Mouse (Mus musculus) midbrain, embryonic 15.5 days (tissue): Measurements from ENCODE around the gene Gm49450. TPM values are rescaled to one million over a fixed set of nuclear protein-coding genes. Genes with fewer than 3 reads are reported as not detected.
"Not testable (repeated sequence)": the region's sequence is repeated elsewhere in the genome, so short reads cannot be mapped to it uniquely, and the experiment has no call there.

Source experiments
- ATAC-seq: fragments of 200-750 bp; cut with Nextera tagmentation; replicated peaks from 2 replicates; pipeline ENCODE4 v1.8.0; 2017; ENCODE audit warnings: moderate TSS enrichment
- H3K27ac ChIP-seq: fragments of 300-500 bp; sonication (generic); 2 replicates; pipeline ENCODE4 v1.5.1; 2015; ENCODE audit warnings: mild to moderate bottlenecking, inconsistent platforms
- H3K27me3 ChIP-seq: fragments of 300-500 bp; sonication (generic); replicated peaks from 2 replicates; pipeline ENCODE4 v1.6.1; 2015; ENCODE audit warnings: inconsistent platforms
- H3K36me3 ChIP-seq: fragments of 300-500 bp; sonication (generic); replicated peaks from 2 replicates; pipeline ENCODE4 v1.6.1; 2015; ENCODE audit warnings: inconsistent platforms
- H3K4me1 ChIP-seq: fragments of 300-500 bp; sonication (generic); 2 replicates; pipeline ENCODE4 v1.6.1; 2015; ENCODE audit warnings: inconsistent platforms
- H3K4me2 ChIP-seq: fragments of 300-500 bp; sonication (generic); 2 replicates; pipeline ENCODE4 v1.6.1; 2015; ENCODE audit warnings: inconsistent platforms, mild to moderate bottlenecking, moderate library complexity
- H3K4me3 ChIP-seq: fragments of 300-500 bp; sonication (generic); 2 replicates; pipeline ENCODE4 v1.5.1; 2015; ENCODE audit warnings: mild to moderate bottlenecking, inconsistent platforms
- H3K9ac ChIP-seq: fragments of 300-500 bp; sonication (generic); 2 replicates; pipeline ENCODE4 v1.6.1; 2015; ENCODE audit warnings: mild to moderate bottlenecking, inconsistent platforms
- H3K9me3 ChIP-seq: fragments of 300-500 bp; sonication (generic); 2 replicates; pipeline ENCODE4 v1.6.1; 2016; ENCODE audit warnings: inconsistent platforms
- WGBS: fragments of 180-500 bp; shearing (Covaris S2); methylation state at CpG from one replicate; pipeline ENCODE4 v1.1.7; 2015; ENCODE audit warnings: mixed read lengths; 5-methylcytosine and 5-hydroxymethylcytosine counted together
- polyA plus RNA-seq: library from polyadenylated mRNA; unstranded; fragments of >200 nt; fragmentation: Nextera tagmentation; extraction: Ambion mirVana; gene quantifications from 2 replicates; pipeline ENCODE4 v1.2.1, GENCODE M21; 2015

Gene Gm49450
- polyA plus RNA-seq, 1 experiment from 2014 or later = not detected

- Histone ChIP-seq H3K9ac (no peak overlapping the region), H3K9me3 (no peaks in the 10 kb centered on the region), H3K4me1 (peaks cover 57% of the 10 kb centered on the region), H3K36me3 (no peaks in the 10 kb centered on the region), H3K27me3 (no peaks in the 10 kb centered on the region), H3K27ac (peak overlapping the region; percentile 96), H3K4me2 (no peak overlapping the region), H3K4me3 (no peak overlapping the region)
- 49% methylated on average over 6 of the region's 6 CpGs for WGBS
- no peak for ATAC-seq
These were observed 28.7 kb upstream of the Gm49450 start for GRCm38 (mm10) chr15:98982100-98982499.

DNA sequence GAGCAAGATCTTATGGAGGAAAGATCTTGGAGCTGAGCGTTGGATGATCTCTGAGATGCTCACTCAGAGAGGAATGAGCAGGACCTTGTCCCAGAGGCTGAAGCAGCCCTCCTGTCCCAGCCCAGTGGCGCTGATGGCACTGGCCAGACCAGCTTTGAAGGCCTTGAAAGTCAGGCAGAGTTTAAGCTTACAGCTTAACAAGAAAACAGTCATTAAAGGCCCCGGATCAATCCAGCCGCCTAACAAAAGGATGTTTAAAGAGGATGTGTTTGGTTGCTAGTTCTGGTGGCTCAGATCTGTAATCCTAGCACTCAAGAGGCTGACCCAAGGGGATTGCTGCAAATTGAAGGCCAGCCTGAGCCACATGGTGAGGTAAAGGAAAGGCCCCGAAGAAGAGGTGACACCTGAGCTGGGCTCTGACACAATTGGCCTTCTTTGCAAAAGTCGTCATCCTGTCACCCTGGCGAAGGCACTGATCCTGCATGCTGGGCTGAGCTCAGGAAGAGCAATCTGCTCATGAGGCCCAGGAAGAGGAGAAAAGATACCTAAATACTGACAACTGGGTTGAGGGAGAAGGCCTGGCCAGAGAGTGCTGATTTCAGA, 26.8 kb upstream of the Gm49450 start:
- H3K9ac ChIP-seq = no peak overlapping the region
- peaks cover 55% of the 10 kb centered on the region for H3K4me1 ChIP-seq
- no peak overlapping the region for H3K4me2 ChIP-seq
- H3K27me3 ChIP-seq = no peaks in the 10 kb centered on the region
- no peaks in the 10 kb centered on the region for H3K9me3 ChIP-seq
- no peak for ATAC-seq
- 27% methylated on average over 7 of the region's 7 CpGs for WGBS
- H3K27ac ChIP-seq = peak overlapping the region; percentile 92
- no peak overlapping the region for H3K4me3 ChIP-seq
- H3K36me3 ChIP-seq = no peaks in the 10 kb centered on the region

DNA sequence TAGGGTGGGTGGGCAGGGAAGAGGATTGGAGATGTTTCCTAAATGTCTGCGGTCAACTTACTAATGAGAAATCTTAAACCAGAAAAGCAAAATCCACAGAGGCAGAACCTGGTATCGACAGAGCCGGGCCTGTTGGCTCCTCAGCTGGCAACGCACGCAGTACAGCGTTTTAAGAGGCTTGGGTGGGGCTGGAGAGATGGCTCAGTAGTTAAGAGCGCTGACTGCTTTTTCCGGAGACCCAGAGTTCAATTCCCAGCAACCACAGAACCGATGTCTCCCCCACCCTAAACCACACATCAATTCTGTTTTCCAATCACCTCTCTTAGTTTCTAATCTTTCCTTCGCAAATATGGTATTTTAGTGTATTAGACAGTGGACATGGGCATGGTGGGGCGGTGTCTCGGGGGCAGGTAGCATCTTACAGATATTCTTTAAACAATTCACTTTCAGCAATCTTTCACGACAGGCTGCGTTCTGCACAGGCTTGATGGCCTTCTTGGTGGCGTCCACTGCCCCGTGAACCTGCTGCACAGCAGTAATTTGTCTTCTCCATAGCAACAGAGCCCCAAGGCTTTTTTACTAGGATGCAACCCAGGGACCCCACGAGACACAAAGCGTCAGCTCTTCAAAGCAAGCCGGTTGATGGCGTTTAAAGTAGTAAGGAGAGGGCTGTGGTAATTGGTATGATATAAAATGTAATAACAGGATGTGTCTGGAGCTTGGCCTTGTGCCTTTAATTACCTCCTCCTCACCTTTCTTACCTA, 25.2 kb upstream of the Gm49450 start:
- Histone ChIP-seq H3K9ac (peak overlapping the region; percentile 30; the same call in 1 of the 2 replicates), H3K36me3 (no peaks in the 10 kb centered on the region), H3K4me3 (peak overlapping the region; percentile 22; the same call in 1 of the 2 replicates), H3K4me1 (peaks cover 55% of the 10 kb centered on the region), H3K4me2 (peak overlapping the region; percentile 49), H3K27ac (peak overlapping the region; percentile 92), H3K9me3 (no peaks in the 10 kb centered on the region), H3K27me3 (no peaks in the 10 kb centered on the region)
- 29% methylated on average over 20 of the region's 20 CpGs for WGBS
- ATAC-seq = no peak

GRCm38 (mm10) chr15:98977759-98978408, 24.5 kb upstream of the Gm49450 start:
- Histone ChIP-seq H3K27ac (peak overlapping the region; percentile 92), H3K36me3 (no peaks in the 10 kb centered on the region), H3K9ac (peak overlapping the region; percentile 30; the same call in 1 of the 2 replicates), H3K4me2 (peak overlapping the region; percentile 49), H3K4me1 (peaks cover 55% of the 10 kb centered on the region), H3K4me3 (peak overlapping the region; percentile 22), H3K9me3 (no peaks in the 10 kb centered on the region), H3K27me3 (no peaks in the 10 kb centered on the region)
- WGBS = 14% methylated on average over 14 of the region's 14 CpGs
- peak; percentile 83 for ATAC-seq

GRCm38 (mm10) chr15:98976763-98977758, 23.7 kb upstream of the Gm49450 start:
- Histone ChIP-seq H3K36me3 (no peaks in the 10 kb centered on the region), H3K27ac (peak overlapping the region; percentile 92), H3K9me3 (no peaks in the 10 kb centered on the region), H3K4me1 (peaks cover 56% of the 10 kb centered on the region), H3K27me3 (no peaks in the 10 kb centered on the region), H3K9ac (peak overlapping the region; percentile 30; the same call in 1 of the 2 replicates), H3K4me3 (peak overlapping the region; percentile 22), H3K4me2 (peak overlapping the region; percentile 49)
- 52% methylated on average over 21 of the region's 21 CpGs for WGBS
- ATAC-seq = no peak

DNA sequence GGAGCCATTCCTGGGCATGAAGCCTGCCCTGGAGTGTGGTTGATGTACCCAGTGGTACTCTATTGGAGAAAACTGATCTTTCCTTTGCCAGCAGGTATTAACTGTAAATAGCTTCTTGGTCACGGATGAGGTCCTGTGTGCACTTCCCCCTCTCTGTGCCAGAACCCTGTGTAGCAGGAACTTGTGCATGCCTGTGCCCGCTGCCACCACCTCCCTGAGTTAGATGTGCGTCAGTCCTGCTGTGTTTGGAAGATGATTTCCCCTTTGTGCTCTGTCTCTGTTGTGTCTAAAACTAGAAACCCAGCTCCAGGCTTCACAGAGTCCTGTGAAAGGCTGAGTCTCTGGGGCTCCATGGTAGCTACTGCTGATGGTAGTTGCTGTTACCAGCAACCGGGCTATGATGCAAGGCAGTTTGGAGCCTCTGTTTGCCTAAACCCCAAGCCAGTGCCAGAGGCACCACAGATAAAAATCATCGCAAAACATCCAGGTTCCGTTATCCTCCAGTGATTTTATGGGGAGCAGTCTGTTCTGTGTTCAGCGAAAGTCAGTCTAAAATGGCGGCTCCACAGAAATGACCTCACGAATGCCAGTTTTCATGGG, 19.8 kb upstream of the Gm49450 start:
- 76% methylated on average over 9 of the region's 9 CpGs for WGBS
- no peak overlapping the region for H3K4me3 ChIP-seq
- H3K36me3 ChIP-seq = no peaks in the 10 kb centered on the region
- no peaks in the 10 kb centered on the region for H3K27me3 ChIP-seq
- no peak for ATAC-seq
- peak overlapping the region; percentile 97 for H3K27ac ChIP-seq
- no peak overlapping the region for H3K9ac ChIP-seq
- H3K9me3 ChIP-seq = no peaks in the 10 kb centered on the region
- H3K4me2 ChIP-seq = no peak overlapping the region
- peaks cover 70% of the 10 kb centered on the region for H3K4me1 ChIP-seq

DNA sequence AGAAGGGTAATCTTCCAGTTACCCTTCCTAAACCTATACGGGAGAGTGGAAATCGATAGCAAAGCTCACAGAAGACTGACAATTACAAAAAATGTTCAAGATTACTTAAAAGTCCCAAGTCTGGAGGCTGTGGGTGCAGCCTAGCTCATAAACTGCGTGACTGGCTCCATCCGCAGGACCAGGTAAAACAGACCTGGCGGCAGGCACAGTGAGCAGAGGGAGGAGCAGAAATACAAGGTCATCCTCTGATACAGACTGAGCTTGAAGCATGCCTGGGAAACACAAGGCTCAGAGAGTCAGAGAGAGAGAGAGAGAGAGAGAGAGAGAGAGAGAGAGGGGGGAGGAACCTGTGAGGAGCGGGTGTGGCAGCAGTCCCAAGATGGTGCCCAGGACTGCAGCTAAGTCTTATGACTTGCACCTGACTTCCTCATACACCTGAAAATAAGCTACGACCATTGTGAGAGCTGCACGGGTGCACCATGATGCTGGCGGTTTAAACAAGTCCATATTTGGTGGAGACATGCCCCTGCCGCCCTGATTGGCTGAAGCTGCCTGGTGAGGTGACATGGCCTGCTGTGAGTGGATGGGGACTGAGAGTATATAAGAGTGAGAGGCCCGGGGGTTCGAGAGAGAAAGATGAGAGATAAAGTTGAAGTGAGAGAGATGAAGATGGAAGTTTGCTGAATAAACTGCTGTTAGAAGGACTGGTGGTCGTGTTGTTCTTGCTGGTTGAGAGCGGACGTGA, 18.4 kb upstream of the Gm49450 start:
- 36% methylated on average over 15 of the region's 15 CpGs for WGBS
- peak overlapping the region; percentile 97 for H3K27ac ChIP-seq
- not testable (repeated sequence) for H3K9me3 ChIP-seq, H3K27me3 ChIP-seq, H3K36me3 ChIP-seq
- ATAC-seq = peak; percentile 65
- peak overlapping the region; percentile 40 for H3K9ac ChIP-seq
- H3K4me1 ChIP-seq = peaks cover 60% of the 10 kb centered on the region
- peak overlapping the region; percentile 25 for H3K4me3 ChIP-seq
- H3K4me2 ChIP-seq = peak overlapping the region; percentile 53

- Histone ChIP-seq H3K27me3 (no peaks in the 10 kb centered on the region), H3K4me2 (peak overlapping the region; percentile 53), H3K4me1 (peaks cover 57% of the 10 kb centered on the region), H3K4me3 (peak overlapping the region; percentile 25), H3K36me3 (no peaks in the 10 kb centered on the region), H3K9ac (peak overlapping the region; percentile 40), H3K9me3 (no peaks in the 10 kb centered on the region), H3K27ac (peak overlapping the region; percentile 97)
- 3% methylated on average over 4 of the region's 4 CpGs for WGBS
- peak; percentile 81 for ATAC-seq
These were observed 17.8 kb upstream of the Gm49450 start for GRCm38 (mm10) chr15:98971111-98971510.

DNA sequence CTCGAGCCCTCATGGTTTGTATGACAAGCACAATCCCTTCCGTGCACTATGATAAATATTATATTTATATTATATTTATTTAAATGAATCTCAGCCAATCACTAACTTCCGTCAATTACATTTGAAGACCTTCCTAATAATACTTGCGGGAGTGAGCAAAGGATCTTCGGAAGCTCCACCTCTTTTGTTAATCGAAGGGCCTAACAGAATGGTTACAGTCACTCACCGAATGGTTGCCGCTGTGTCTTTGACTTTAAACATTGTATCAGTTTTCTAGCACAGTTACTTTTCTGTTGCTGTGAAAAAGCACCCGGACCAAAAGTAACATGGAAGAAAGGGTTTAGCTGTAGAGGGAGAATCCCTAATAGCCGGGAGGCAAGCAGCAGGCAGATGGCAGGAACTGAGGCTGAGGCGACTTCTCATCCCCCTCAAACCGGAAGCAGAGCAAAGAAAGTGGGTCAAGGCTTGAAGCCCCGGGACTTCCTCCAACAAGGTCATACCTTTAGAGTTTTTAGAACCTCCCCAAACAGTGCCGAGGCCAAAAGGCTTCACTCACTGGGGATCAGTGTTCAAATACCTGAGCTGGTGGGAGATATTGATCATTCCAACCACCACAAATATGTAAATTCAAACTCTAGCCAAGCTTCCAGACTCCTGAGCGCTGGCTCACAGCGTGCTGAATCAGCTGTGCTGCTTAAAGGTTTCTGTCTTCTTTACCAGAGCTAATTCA, 16.2 kb upstream of the Gm49450 start:
- Histone ChIP-seq H3K36me3 (no peaks in the 10 kb centered on the region), H3K27ac (peak overlapping the region; percentile 97), H3K9me3 (no peaks in the 10 kb centered on the region), H3K4me3 (peak overlapping the region; percentile 3; the same call in 1 of the 2 replicates), H3K4me2 (peak overlapping the region; percentile 53), H3K9ac (peak overlapping the region; percentile 11), H3K4me1 (peaks cover 60% of the 10 kb centered on the region), H3K27me3 (no peaks in the 10 kb centered on the region)
- 2% methylated on average over 16 of the region's 16 CpGs for WGBS
- no peak for ATAC-seq

GRCm38 (mm10) chr15:98968701-98969371, 15.5 kb upstream of the Gm49450 start:
- peak overlapping the region; percentile 97 for H3K27ac ChIP-seq
- 2% methylated on average over 12 of the region's 12 CpGs for WGBS
- H3K27me3 ChIP-seq = no peaks in the 10 kb centered on the region
- H3K4me3 ChIP-seq = peak overlapping the region; percentile 10; the same call in 1 of the 2 replicates
- H3K9me3 ChIP-seq = no peaks in the 10 kb centered on the region
- H3K9ac ChIP-seq = peak overlapping the region; percentile 39
- H3K4me1 ChIP-seq = peaks cover 60% of the 10 kb centered on the region
- no peaks in the 10 kb centered on the region for H3K36me3 ChIP-seq
- peak; percentile 78 for ATAC-seq
- H3K4me2 ChIP-seq = peak overlapping the region; percentile 53
